Mouse (Mus musculus) ES-Bruce4 (cell line): ENCODE data around the gene Zdhhc14.

Source experiments
- CTCF ChIP-seq: IDR thresholded peaks from one replicate; pipeline ENCODE4 v1.8.1; 2011; ENCODE audit warnings: low read depth, low read length
- EP300 ChIP-seq: IDR thresholded peaks from 2 replicates; pipeline ENCODE4 v1.6.1; 2011; ENCODE audit warnings: low read depth, low read length; ENCODE audit not compliant: insufficient read depth
- POLR2A ChIP-seq: IDR thresholded peaks from one replicate; pipeline ENCODE4 v1.8.1; 2011; ENCODE audit warnings: low read length; ENCODE audit not compliant: insufficient read depth

- TF ChIP-seq EP300 (no peak), CTCF (no peak), POLR2A (no peak)
These were observed 1.1 kb upstream of the Zdhhc14 start for GRCm38 (mm10) chr17:5491031-5491800.
